Mouse (Mus musculus) regulatory T cell (primary cell): ENCODE measurements at regions not wholly inside any gene's neighbourhood (a gene's known extent, or its start where the extent isn't known, plus 50 kb on each side); places are given as distances from the start of the nearest gene placed in this dataset.
"Not testable (repeated sequence)": the region's sequence is repeated elsewhere in the genome, so short reads cannot be mapped to it uniquely, and the experiment has no call there.

ENCODE experiments used
- in situ Hi-C: fragments of 300-600 bp; cut with MboI, MseI; formaldehyde crosslinking; loops from one replicate; pipeline ENCODE4 v1.15.1; 2025; ENCODE audit warnings: high pct_unique_total_duplicates

DNA sequence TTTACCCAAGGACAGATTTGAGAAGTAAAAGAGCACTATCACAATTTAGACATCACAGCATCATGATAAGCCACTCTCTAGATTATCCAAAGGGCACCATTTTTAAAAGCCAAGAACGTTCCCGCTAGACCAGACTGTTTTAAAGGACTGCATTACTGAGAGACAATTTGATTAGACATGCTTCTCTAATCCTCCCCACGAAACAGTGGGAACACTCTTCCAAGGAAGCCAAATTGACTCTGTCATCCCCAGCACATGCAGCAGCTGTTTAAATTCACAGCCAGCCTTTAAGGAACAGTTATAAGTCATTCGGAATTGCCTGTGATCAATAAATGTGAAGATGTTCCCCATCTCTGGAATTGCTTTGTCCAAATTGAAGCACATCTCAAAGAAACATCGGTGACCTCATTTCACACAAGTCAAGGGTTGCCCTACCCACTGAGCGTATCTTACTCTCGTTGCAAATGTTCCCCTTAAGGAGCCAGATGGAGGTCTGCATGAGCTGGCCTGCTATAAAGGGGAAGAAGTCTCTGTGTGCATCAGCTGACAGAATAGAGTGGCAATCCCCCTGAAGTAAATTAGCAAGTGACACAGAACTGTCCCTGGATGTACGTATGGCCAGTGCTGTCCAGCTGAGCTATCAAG lies 393.2 kb downstream of the Pid1 start:
- in situ Hi-C loops, result no loop called here

GRCm38 (mm10) chr1:83964631-83965030 lies 399.3 kb downstream of the Pid1 start:
- in situ Hi-C loops, result not testable (repeated sequence)

DNA sequence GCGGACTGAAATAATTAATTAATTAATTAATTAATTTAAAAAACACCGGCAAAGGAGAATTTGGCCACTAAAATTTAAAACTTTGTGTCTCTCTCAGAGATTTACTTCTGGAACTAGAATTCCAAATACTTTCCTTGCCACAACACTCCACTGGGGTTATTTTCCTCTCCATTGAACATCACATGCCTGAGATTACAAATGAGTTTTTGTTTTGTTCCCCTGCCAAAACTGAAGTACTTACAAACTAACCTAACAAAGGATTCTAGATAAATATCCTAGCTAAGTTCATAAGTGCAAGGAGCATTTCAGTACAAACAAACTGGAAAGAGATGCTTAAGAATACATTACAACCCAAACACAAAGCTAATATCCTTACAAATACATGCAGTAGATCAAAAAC lies 402.2 kb downstream of the Pid1 start:
- in situ Hi-C loops, result no loop called here

DNA sequence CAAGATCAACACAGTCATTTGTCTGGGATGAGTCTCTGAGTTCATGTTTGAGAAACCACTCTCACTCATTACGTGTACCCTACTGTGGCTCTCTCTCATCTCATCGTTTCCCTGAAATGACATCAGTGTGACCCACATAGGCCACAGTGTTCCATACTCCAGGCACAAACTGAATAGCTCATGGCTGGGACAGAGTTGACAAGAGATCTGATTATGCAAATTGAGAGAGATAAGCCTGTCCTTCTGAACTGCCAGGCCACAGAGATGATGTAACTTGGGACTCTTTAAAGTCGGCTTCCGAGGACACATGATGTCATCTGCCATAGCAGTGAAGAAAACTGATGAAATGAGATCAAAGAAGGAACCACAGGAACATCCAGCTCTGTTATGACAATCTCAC lies 404.2 kb downstream of the Pid1 start:
- in situ Hi-C loops, result no loop called here

- in situ Hi-C loops, result no loop called here
These were observed 441.1 kb downstream of the Pid1 start for GRCm38 (mm10) chr1:83922900-83923299.

GRCm38 (mm10) chr1:83915454-83915853 lies 448.5 kb downstream of the Pid1 start:
- in situ Hi-C loops, result no loop called here

DNA sequence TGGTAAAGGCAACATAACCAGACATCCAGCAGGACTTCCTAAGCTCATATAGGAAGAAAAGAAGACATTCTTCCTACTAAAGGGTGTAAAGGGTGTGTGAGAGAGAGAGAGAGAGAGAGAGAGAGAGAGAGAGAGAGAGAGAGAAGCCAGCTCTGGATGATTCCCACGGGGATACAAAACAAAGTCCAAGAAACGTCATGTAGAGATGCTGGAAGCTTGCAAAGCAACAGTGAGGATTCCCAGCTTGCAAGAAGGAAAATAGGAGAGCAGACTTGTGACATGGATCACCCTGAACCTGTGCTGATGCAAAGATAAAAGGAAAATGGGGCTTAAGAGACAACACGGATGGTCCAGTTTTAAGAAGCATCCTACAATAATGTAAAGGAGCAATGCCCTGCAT lies 456.6 kb downstream of the Pid1 start:
- in situ Hi-C loops, result no loop called here

DNA sequence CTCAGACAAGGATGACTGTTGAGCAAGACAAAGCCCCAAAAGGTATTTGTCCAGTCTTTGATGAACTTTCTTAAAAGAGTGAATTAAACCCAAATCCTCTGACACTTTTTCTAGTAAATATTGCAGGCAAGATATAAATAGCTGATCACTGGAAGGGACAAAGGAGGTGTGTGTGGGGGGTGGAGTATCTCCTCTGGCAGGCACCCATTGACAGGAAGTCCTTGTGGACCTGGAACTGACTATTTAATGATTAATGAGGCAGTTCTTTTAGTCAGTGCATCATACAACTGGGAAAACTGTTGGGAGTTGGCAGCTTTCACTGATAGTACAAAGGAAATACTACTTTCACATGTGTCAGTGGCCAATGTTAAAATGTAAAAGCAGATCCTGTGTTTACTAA lies 457.1 kb downstream of the Pid1 start:
- in situ Hi-C loops, result no loop called here

- in situ Hi-C loops, result no loop called here
These were observed 463.8 kb downstream of the Pid1 start for GRCm38 (mm10) chr1:83900135-83900534.

DNA sequence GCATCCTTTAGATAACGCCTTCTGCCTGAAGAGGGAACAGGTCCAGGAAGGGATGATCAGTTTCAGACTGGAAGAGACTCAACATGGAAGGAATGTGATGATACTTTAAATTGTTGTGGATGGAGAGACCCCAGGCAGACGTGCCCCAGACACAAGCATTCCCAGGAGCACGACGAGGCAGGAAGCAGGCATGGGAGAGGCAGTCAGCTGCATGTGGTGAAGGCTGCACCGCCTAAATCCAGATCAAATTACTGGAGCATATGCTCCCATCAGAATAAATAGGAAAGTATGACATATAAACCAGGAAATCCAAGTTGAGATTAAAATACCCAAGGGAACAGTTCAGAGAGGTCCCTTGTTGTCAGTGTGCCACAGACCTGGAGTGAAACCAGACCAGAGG lies 467.3 kb downstream of the Pid1 start:
- in situ Hi-C loops, result no loop called here

DNA sequence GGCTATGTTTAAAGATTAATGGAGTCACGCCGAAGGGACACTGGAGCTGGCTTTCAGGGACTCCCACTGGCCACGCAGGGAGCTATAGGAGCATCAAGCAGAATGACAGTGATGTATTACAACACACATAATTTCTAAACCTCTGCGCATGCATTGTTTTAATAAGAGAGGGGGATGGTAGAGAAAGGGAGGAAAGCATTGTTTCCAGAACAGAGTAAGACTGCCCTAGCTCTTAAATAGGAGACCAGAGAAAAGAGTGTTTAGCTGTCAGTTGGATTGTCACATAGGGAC lies 471.1 kb upstream of the Sphkap start:
- in situ Hi-C loops, result no loop called here

- in situ Hi-C loops, result no loop called here
These were observed 470.5 kb upstream of the Sphkap start for GRCm38 (mm10) chr1:83878330-83879108.

DNA sequence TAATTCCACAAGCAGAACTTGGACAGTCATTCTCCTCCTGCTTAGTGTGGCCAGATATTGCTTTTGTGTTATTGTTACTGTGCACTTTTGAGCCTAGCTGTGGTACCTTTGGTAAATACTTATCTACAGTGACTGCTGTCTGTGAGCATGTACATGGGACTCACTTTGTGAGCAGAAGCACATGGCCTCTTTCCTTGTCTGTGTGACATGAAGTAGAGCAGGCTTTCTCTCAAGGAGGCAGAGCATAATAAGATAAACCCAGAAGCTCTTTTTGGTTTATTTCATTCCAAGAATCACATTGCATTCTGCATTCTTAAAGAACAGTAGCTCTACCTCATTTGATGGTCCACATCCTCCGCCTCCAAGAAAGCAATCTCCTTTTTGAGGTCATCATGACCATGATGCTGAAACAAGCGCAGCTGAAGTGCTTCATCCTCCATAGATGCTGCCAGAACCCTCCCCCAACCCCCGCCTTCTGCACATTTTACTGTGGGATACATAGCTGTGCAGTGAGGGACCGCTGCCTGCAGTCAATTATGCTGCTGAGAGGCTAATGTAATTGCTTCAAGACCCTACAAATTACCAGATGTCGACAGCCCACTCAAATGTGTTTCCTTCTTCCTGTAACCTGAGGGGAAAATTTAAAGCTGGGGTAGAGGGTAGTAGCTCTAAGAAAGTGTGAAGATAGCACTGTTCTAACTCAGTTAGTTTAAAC lies 463.0 kb upstream of the Sphkap start:
- in situ Hi-C loops, result no loop called here

- in situ Hi-C loops, result no loop called here
These were observed 461.0 kb upstream of the Sphkap start for GRCm38 (mm10) chr1:83869046-83869445.

DNA sequence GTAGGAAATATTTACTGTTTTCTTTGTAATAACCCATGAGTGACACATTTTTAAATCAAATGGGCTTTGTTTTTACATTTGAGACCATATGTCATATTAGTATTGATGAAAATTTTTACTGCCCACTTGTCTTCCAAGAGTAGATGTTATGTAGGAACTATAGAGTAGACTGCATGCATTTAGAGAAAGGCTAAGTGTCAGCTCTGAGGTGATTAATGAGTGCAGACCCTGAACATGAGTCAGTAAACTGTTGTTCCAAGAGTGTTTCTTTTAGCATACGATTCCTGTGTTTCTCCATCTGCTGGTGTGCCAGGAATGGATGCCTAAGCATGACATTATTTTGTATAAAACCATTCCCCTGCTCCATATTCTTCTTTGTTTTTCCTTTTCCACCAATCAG lies 454.5 kb upstream of the Sphkap start:
- in situ Hi-C loops, result no loop called here

GRCm38 (mm10) chr1:83862128-83862527 lies 454.1 kb upstream of the Sphkap start:
- in situ Hi-C loops, result no loop called here

- in situ Hi-C loops, result no loop called here
These were observed 451.9 kb upstream of the Sphkap start for GRCm38 (mm10) chr1:83859732-83860424.

DNA sequence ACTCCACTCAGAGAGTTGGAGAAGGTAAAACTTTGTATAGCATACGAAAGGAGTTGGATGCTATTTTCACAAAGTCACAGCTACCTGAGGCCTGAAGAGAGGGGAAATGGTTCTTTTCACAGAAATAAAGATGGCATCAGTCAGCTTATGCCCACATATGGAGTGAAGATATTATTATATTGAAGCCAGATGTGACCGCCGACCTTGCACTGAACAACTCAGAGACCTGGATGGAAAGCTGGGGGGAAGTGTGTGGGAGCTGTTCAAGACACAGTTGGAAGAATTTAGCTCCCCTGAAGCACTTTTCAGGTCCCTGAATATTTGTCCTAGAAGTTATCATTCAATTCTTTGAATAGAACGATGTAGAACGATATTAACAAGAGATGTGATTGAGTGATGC lies 446.0 kb upstream of the Sphkap start:
- in situ Hi-C loops, result no loop called here

DNA sequence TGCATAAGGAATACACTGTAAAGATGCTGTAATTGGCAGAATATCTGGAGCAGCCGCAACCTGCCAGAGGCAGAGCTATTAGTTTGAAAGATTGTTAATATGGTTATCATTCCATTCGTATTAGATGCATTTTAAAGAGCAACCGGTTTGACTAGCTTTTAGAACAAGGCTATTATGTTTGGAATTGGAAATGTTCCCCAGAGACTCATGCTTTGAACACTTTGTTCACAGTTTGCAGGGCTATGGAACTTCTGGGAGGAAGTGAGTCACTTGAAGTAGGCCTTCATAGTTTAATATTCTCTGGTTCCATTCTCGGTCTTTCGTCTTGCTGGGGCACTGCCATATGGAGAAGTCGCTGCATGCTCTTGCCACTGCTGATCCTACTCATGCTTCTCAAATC lies 443.1 kb upstream of the Sphkap start:
- in situ Hi-C loops, result no loop called here

DNA sequence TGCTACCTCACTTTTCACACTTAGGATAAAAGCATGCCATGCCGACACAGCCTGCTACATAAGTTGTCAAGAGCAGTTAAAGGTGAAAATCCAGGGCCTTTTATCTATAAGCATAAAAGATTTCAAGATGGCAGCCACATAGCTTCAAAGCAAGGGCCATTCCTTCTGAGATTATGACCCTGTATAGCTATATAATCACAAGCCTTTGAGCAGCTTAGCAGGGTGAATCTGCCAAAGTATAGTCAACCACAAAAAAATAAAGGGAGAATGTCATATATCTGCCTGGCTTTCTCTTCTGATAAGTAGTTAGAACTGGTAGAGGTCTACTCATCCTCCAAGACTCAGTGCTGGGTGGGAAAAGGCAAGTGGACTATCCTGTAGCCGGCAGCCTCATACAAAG lies 440.4 kb upstream of the Sphkap start:
- in situ Hi-C loops, result no loop called here

- in situ Hi-C loops, result no loop called here
These were observed 440.0 kb upstream of the Sphkap start for GRCm38 (mm10) chr1:83847992-83848391.

DNA sequence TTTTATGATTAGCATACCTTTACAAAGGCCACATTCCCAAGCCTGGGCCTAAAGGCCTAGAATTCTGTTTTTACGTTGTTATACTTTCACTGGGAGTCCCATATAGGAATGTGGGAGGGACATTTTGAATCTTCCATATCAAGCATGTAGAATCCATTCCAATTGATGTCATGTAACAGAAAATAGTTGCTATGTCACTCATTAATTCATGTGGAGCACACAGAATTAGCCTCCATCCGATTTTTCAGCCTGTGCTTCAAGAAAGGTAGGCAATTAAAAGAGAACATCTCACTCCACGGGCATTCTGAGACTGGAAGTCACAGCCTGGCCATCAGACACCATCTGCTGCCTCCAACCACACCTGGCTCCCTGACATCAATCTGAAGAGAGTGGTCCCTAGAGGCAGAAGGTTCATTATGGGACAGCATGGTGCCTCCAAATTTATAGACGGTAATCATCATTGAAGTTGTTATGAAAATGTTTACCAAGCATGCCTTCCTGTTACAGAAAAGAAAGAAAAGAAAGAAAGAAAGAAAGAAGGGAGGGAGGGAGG lies 436.9 kb upstream of the Sphkap start:
- in situ Hi-C loops, result no loop called here
